Mouse (Mus musculus) thymus, adult 2 months (tissue): ENCODE measurements at regions not wholly inside any gene's neighbourhood (a gene's known extent, or its start where the extent isn't known, plus 50 kb on each side); places are given as distances from the start of the nearest gene placed in this dataset.

Experiments used
- DNase-seq: peaks from one replicate; pipeline ENCODE4 v3.0.0; 2021
- H3K27ac ChIP-seq: fragments of 200-500 bp; 2 replicates; pipeline ENCODE4 v1.5.1; 2012; ENCODE audit warnings: low read length, control low read depth; ENCODE audit not compliant: control insufficient read depth, insufficient read depth
- H3K27me3 ChIP-seq: fragments of 200-500 bp; 2 replicates; pipeline ENCODE4 v1.6.1; 2012; ENCODE audit warnings: mild to moderate bottlenecking, low read length, moderate library complexity, mixed read lengths; ENCODE audit not compliant: control insufficient read depth, insufficient read depth
- H3K36me3 ChIP-seq: fragments of 200-500 bp; 2 replicates; pipeline ENCODE4 v1.6.1; 2012; ENCODE audit warnings: mild to moderate bottlenecking, low read length, moderate library complexity; ENCODE audit not compliant: control insufficient read depth, insufficient read depth
- H3K4me1 ChIP-seq: fragments of 200-500 bp; replicated peaks from 2 replicates; pipeline ENCODE4 v1.6.1; 2012; ENCODE audit warnings: low read length; ENCODE audit not compliant: control insufficient read depth, insufficient read depth
- H3K4me3 ChIP-seq: fragments of 200-500 bp; 2 replicates; pipeline ENCODE4 v1.5.1; 2012; ENCODE audit warnings: mild to moderate bottlenecking, low read length, control low read depth, moderate library complexity; ENCODE audit not compliant: control insufficient read depth, insufficient read depth
- CTCF ChIP-seq: fragments of 200-500 bp; IDR thresholded peaks from 2 replicates; pipeline ENCODE4 v1.5.1; 2012; ENCODE audit warnings: mild to moderate bottlenecking, control low read depth, low read length, moderate library complexity, borderline replicate concordance; ENCODE audit not compliant: control insufficient read depth, poor library complexity, insufficient read depth; ENCODE audit errors: extremely low read depth
- POLR2A ChIP-seq: fragments of 200-500 bp; IDR thresholded peaks from 2 replicates; pipeline ENCODE4 v1.6.1; 2012; ENCODE audit warnings: mild to moderate bottlenecking, low read length, control low read depth, moderate library complexity; ENCODE audit not compliant: control insufficient read depth, poor library complexity, insufficient read depth; ENCODE audit errors: extremely low read depth
- WGBS: fragments of 180-500 bp; shearing (Covaris S2); methylation state at CpG from one replicate; pipeline ENCODE4 v1.1.7; 2018; 5-methylcytosine and 5-hydroxymethylcytosine counted together

GRCm38 (mm10) chr10:9252120-9252940 is 366.5 kb upstream of the Sash1 start:
- Histone ChIP-seq H3K4me1 (no peaks in the 10 kb centered on the region), H3K27me3 (no peaks in the 10 kb centered on the region), H3K36me3 (no peaks in the 10 kb centered on the region), H3K27ac (no peak overlapping the region), H3K4me3 (no peak overlapping the region)
- DNase-seq, result no peak
- TF ChIP-seq POLR2A (no peak), CTCF (no peak)
- WGBS, result 55% methylated on average over 7 of the region's 7 CpGs

- no peaks in the 10 kb centered on the region for H3K4me1 ChIP-seq
- no peaks in the 10 kb centered on the region for H3K27me3 ChIP-seq
- H3K4me3 ChIP-seq, result no peak overlapping the region
- DNase-seq, result no peak
- H3K27ac ChIP-seq, result no peak overlapping the region
- no peaks in the 10 kb centered on the region for H3K36me3 ChIP-seq
- WGBS, result 86% methylated on average over 4 of the region's 4 CpGs
- no peak for TF ChIP-seq CTCF
- TF ChIP-seq POLR2A, result no peak
These were observed 357.4 kb upstream of the Sash1 start for GRCm38 (mm10) chr10:9243281-9243618.

DNA sequence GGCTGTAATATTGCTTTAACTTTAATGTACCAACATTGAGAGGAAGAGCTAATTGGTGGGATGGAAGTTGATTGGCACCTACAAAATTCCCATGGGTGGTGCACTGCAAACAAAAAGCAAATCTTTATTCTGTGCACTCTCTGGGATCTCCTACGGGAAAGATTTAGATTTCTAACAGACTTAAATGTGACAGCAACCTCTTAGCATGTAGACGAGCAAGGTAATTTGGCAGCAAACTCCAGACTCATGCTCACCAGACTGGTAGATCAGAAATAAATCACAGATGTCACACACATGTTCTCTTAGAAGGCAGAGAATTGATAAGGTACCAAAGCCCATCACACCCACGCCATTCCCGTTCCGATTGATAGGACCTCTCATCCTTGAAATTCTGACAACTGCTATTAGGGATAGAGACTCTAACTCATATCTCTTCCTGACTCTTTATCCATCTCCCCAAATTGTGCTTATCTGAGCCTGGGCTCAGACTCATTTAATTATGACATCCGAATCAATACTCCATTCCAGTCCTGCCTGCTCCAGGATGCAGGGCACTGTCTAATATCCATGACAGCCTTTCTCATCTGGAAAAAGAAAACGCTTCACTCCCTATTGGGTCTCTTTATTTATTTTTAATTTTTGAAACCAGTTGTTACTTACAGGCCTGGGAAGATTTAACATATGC is 356.9 kb upstream of the Sash1 start:
- WGBS, result 94% methylated on average over 7 of the region's 7 CpGs
- TF ChIP-seq CTCF (no peak), POLR2A (no peak)
- H3K4me1 ChIP-seq, result no peaks in the 10 kb centered on the region
- no peak overlapping the region for H3K4me3 ChIP-seq
- no peaks in the 10 kb centered on the region for H3K27me3 ChIP-seq
- no peak overlapping the region for H3K27ac ChIP-seq
- H3K36me3 ChIP-seq, result no peaks in the 10 kb centered on the region
- no peak for DNase-seq

DNA sequence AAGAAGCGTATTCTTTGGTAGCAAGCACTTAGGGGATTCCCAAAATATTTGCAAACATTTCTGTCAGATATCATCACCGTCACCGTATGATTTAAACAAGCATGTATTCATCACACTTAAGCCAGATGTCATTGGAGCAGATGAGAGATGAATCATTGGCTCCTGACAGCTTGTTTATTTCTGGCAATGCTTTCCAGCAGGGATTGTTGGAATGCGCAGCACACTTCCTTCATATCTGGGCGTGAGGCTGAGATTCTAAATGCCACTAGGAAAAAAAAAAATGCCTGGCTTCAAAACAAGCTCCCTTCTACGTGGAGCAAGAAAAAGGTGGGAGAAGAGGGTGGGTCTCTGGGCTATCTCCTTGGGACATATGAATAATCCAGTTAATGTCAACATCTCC is 354.1 kb upstream of the Sash1 start:
- H3K27me3 ChIP-seq, result no peaks in the 10 kb centered on the region

DNA sequence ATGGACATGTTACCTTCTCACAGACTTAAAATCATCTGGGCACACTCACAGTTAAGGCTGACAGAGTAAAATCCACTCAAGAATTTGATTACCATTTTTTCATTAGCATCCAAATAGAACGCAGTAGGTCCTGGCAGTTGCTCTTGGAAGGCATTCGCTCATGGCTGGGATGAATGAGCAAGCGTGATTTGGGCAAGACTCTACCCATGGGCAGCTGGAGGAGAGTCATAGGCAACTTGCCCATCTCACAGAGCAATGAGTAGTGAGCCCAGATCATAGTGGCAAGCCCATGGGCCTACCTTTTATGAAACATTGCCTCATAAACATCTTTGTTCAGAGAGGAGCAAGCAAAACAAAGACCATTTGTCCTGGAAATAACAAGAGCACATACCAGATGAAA is 345.9 kb upstream of the Sash1 start:
- Histone ChIP-seq H3K4me1 (no peaks in the 10 kb centered on the region), H3K27me3 (no peaks in the 10 kb centered on the region), H3K27ac (no peak overlapping the region), H3K4me3 (no peak overlapping the region), H3K36me3 (no peaks in the 10 kb centered on the region)
- TF ChIP-seq CTCF (no peak), POLR2A (no peak)
- no peak for DNase-seq
- 92% methylated on average over 3 of the region's 3 CpGs for WGBS

More for the DNA sequence above, 354.1 kb upstream of the Sash1 start:
- no peak for DNase-seq
- H3K4me1 ChIP-seq, result no peaks in the 10 kb centered on the region
- 80% methylated on average over 6 of the region's 6 CpGs for WGBS
- H3K36me3 ChIP-seq, result no peaks in the 10 kb centered on the region
- TF ChIP-seq CTCF, result no peak
- no peak for TF ChIP-seq POLR2A
- no peak overlapping the region for H3K27ac ChIP-seq
- H3K4me3 ChIP-seq, result no peak overlapping the region

GRCm38 (mm10) chr10:9229116-9229515 is 343.2 kb upstream of the Sash1 start:
- WGBS, result 94% methylated on average over 11 of the region's 11 CpGs
- Histone ChIP-seq H3K27ac (no peak overlapping the region), H3K4me1 (no peaks in the 10 kb centered on the region), H3K36me3 (no peaks in the 10 kb centered on the region), H3K27me3 (no peaks in the 10 kb centered on the region), H3K4me3 (no peak overlapping the region)
- TF ChIP-seq POLR2A (no peak), CTCF (no peak)
- DNase-seq, result no peak
